Comparison of ENCODE assay signal across 8 mouse cellular contexts in genomic region chr3:21935571-21936261, GRCm38 (mm10).
A peak's percentile ranks its signal among the peaks of the same experiment; 100 is the strongest.
DNase-seq lines count a peak whose midpoint lies in the region; ATAC-seq and TF ChIP-seq lines count a peak whose summit lies in the region.

No protein-coding gene starts in this region.

- H3K9me3 ChIP-seq in intestine, embryonic 14.5 days (ENCODE audit: control insufficient read depth, low read length) = no peaks in the 10 kb centered on the region

- 0 out of 2 replicates have a peak overlapping the region, but pooled peaks have one; percentile 20 for H3K9ac ChIP-seq in intestine, embryonic 14.5 days (ENCODE audit: low read length)

- peak; percentile 90 for ATAC-seq in activated CD4-positive, CD25-positive, alpha-beta regulatory T cell, adult 4 months
- peak; percentile 96 for ATAC-seq in intestine, embryonic 14.5 days (replicated peaks; ENCODE audit: low FRiP score, low TSS enrichment, low read depth)

- H3K27me3 ChIP-seq in intestine, embryonic 14.5 days (replicated peaks; ENCODE audit: control insufficient read depth, insufficient read depth, low read length) = no peaks in the 10 kb centered on the region

- TF ChIP-seq CTCF in cortical plate, adult 2 months (IDR thresholded peaks at IDR 0.05; ENCODE audit: extremely low read depth, insufficient read depth, low read length) = no peak

- H3K4me2 ChIP-seq in intestine, embryonic 14.5 days (ENCODE audit: low read length) = peak overlapping the region; percentile 51

- peak overlapping the region; percentile 19 for H3K4me3 ChIP-seq in cortical plate, adult 2 months (ENCODE audit: insufficient read depth, low read length)
- peak overlapping the region; percentile 25 for H3K4me3 ChIP-seq in intestine, embryonic 14.5 days (ENCODE audit: low read depth, low read length)

- H3K4me1 ChIP-seq in cortical plate, adult 2 months (ENCODE audit: control insufficient read depth, insufficient read depth, low read length) = peaks cover 11% of the 10 kb centered on the region; the same call in 1 of the 2 replicates
- peaks cover 25% of the 10 kb centered on the region for H3K4me1 ChIP-seq in intestine, embryonic 14.5 days (replicated peaks; ENCODE audit: control insufficient read depth, insufficient read depth, low read length)

- H3K36me3 ChIP-seq in intestine, embryonic 14.5 days (ENCODE audit: control insufficient read depth, insufficient read depth, low read length) = no peaks in the 10 kb centered on the region

- 0 out of 2 replicates have a peak, but pooled peaks have one; percentile 29 for TF ChIP-seq POLR2A in cortical plate, adult 2 months (IDR thresholded peaks at IDR 0.05; ENCODE audit: extremely low read depth, insufficient read depth, low read length)

- under 1% methylated on average over 24 of the region's 24 CpGs for WGBS in intestine, embryonic 14.5 days

- H3K27ac ChIP-seq in cortical plate, adult 2 months (ENCODE audit: insufficient read depth, low read length) = peak overlapping the region; percentile 89
- H3K27ac ChIP-seq in intestine, embryonic 14.5 days (ENCODE audit: low read depth) = peak overlapping the region; percentile 79

- intact Hi-C loops in gastrocnemius, postnatal 14 days (cut with DNase I; ENCODE audit: low total_unique reads) = loop anchor here (1.0 kb wide), 1 partner anchor 141 kb away; the partner anchor contains the start of gene Tbl1xr1
- intact Hi-C loops in left cerebral cortex, postnatal 14 days (cut with DNase I) = loop anchor here (1.0 to 10.0 kb wide), 8 partner anchors 49 to 1278 kb away; partner anchors contain the start of gene Tbl1xr1

- peak; percentile 96 for DNase-seq in gastrocnemius, postnatal 14 days
- DNase-seq in intestine, embryonic 14.5 days (ENCODE audit: low spot score) = peak; percentile 98
- peak; percentile 95 to 97 for DNase-seq in left cerebral cortex, postnatal 14 days (ENCODE audit: low spot score in 2 of 2)
- DNase-seq in mesoderm, embryonic 11.5 days (ENCODE audit: low read depth, low spot score) = peak; percentile 97
- peak; percentile 85 to 89 for DNase-seq in right cerebral cortex, postnatal 36 days (ENCODE audit: low spot score in 2 of 2)
- peak; percentile 95 for DNase-seq in yolk sac, embryonic 10.5 days (ENCODE audit: low spot score)

Comparison
In these comparisons a context has a peak if more than half of its experiments do, and no peak if none do; other contexts are left out.
1. Peak in every context shown above with its lines: DNase-seq, ATAC-seq, H3K4me3 ChIP-seq and H3K27ac ChIP-seq.